Mouse (Mus musculus) CH12.LX (cell line): ENCODE measurements around the gene Igflr1. TPM values are rescaled to one million over a fixed set of nuclear protein-coding genes. Genes with fewer than 3 reads are reported as not detected.
A peak's percentile ranks its signal among the peaks of the same experiment; 100 is the strongest.

Experiments
- DNase-seq: peaks from one replicate; pipeline ENCODE4 v3.0.0-alpha.2; 2013; ENCODE audit errors: extremely low read depth
- H3K27ac ChIP-seq: 2 replicates; pipeline ENCODE4 v1.5.1; 2012; ENCODE audit warnings: low read depth, mild to moderate bottlenecking, control low read depth, moderate library complexity; ENCODE audit not compliant: insufficient read depth
- H3K27me3 ChIP-seq: replicated peaks from 2 replicates; pipeline ENCODE3; 2012; ENCODE audit warnings: inconsistent platforms
- H3K36me3 ChIP-seq, 2 experiments: replicated peaks in 1 of 2; 2 replicates each; pipeline versions ENCODE3 to v1.6.1; 2012; ENCODE audit warnings: inconsistent platforms in 1 of 2, low read length in 1 of 2, mild to moderate bottlenecking in 1 of 2, mixed read lengths in 1 of 2, moderate library complexity in 1 of 2; ENCODE audit not compliant: control insufficient read depth in 1 of 2, insufficient read depth in 1 of 2
- H3K4me1 ChIP-seq, 2 experiments: 2 replicates each; pipeline ENCODE4 v1.6.1; 2012; ENCODE audit warnings: inconsistent platforms in 1 of 2, moderate library complexity in 1 of 2; ENCODE audit not compliant: insufficient read depth in 2 of 2, control insufficient read depth in 1 of 2
- H3K4me2 ChIP-seq: 2 replicates; pipeline ENCODE4 v1.6.1; 2012; ENCODE audit warnings: low read depth, mild to moderate bottlenecking, control low read depth; ENCODE audit not compliant: poor library complexity, insufficient read depth, severe bottlenecking
- H3K4me3 ChIP-seq, 3 experiments: fragments of 150-350 bp in 1 of 3; sonication (generic) in 1 of 3; replicated peaks in 1 of 3; 2 replicates each; pipeline versions ENCODE3 to v1.5.1; 2011 to 2012; ENCODE audit warnings: low read depth in 2 of 3, low read length in 2 of 3, mild to moderate bottlenecking in 2 of 3, moderate library complexity in 2 of 3, control low read depth in 1 of 3, improper control_type of control experiment in 1 of 3, inconsistent platforms in 1 of 3, mixed read lengths in 1 of 3; ENCODE audit not compliant: poor library complexity in 1 of 3
- H3K79me2 ChIP-seq: replicated peaks from 2 replicates; pipeline ENCODE4 v1.6.1; 2012; ENCODE audit warnings: mild to moderate bottlenecking, moderate library complexity; ENCODE audit not compliant: control insufficient read depth, poor library complexity, insufficient read depth, severe bottlenecking; ENCODE audit errors: extremely low read depth
- H3K9ac ChIP-seq: 2 replicates; pipeline ENCODE4 v1.6.1; 2012; ENCODE audit warnings: low read depth, mild to moderate bottlenecking, control low read depth, moderate library complexity; ENCODE audit not compliant: insufficient read depth
- H3K9me3 ChIP-seq: replicated peaks from 2 replicates; pipeline ENCODE3; 2012; ENCODE audit warnings: low read length, inconsistent platforms, mixed read lengths
- BHLHE40 ChIP-seq: IDR thresholded peaks from 2 replicates; pipeline ENCODE4 v1.6.1; 2011; ENCODE audit warnings: mild to moderate bottlenecking, low read depth, low read length, improper control_type of control experiment
- CHD1 ChIP-seq: IDR thresholded peaks from 2 replicates; pipeline ENCODE4 v1.6.1; 2012; ENCODE audit warnings: low read depth, low read length, improper control_type of control experiment, inconsistent platforms
- ELF1 ChIP-seq: IDR thresholded peaks from 2 replicates; pipeline ENCODE4 v1.6.1; 2014; ENCODE audit warnings: low read depth, mild to moderate bottlenecking, inconsistent platforms, low read length, improper control_type of control experiment
- ETS1 ChIP-seq: conservative IDR thresholded peaks from 2 replicates; pipeline ENCODE4 v1.6.1; 2012; ENCODE audit warnings: low read depth, mild to moderate bottlenecking, inconsistent platforms, low read length, improper control_type of control experiment, moderate library complexity
- GABPA ChIP-seq: IDR thresholded peaks from 2 replicates; pipeline ENCODE4 v1.6.1; 2012; ENCODE audit warnings: low read depth, low read length, improper control_type of control experiment, inconsistent platforms; ENCODE audit not compliant: insufficient replicate concordance
- HCFC1 ChIP-seq: IDR thresholded peaks from 2 replicates; pipeline ENCODE4 v1.6.1; 2012; ENCODE audit warnings: low read depth, mild to moderate bottlenecking, inconsistent platforms, low read length, improper control_type of control experiment
- JUN ChIP-seq: IDR thresholded peaks from 2 replicates; pipeline ENCODE4 v1.6.1; 2011; ENCODE audit warnings: low read depth, mild to moderate bottlenecking, low read length, improper control_type of control experiment, moderate library complexity; ENCODE audit not compliant: insufficient read depth
- MAX ChIP-seq: IDR thresholded peaks from 2 replicates; pipeline ENCODE4 v1.6.1; 2011; ENCODE audit warnings: low read length, improper control_type of control experiment
- MAZ ChIP-seq: IDR thresholded peaks from 2 replicates; pipeline ENCODE4 v1.6.1; 2012; ENCODE audit warnings: low read depth, mild to moderate bottlenecking, inconsistent platforms, low read length, improper control_type of control experiment, moderate library complexity
- MXI1 ChIP-seq: IDR thresholded peaks from 2 replicates; pipeline ENCODE4 v1.6.1; 2011; ENCODE audit warnings: mild to moderate bottlenecking, low read depth, low read length, improper control_type of control experiment
- MYC ChIP-seq: IDR thresholded peaks from 2 replicates; pipeline ENCODE4 v1.6.1; 2011; ENCODE audit warnings: low read depth, mild to moderate bottlenecking, improper control_type of control experiment, low read length
- NRF1 ChIP-seq: IDR thresholded peaks from 2 replicates; pipeline ENCODE4 v1.6.1; 2014; ENCODE audit warnings: low read depth, mild to moderate bottlenecking, inconsistent platforms, low read length, improper control_type of control experiment, moderate library complexity
- POLR2A ChIP-seq: IDR thresholded peaks from 2 replicates; pipeline ENCODE4 v1.6.1; 2011; ENCODE audit warnings: low read depth, mild to moderate bottlenecking, improper control_type of control experiment, low read length
- POLR2AphosphoS2 ChIP-seq: IDR thresholded peaks from 2 replicates; pipeline ENCODE4 v1.6.1; 2011; ENCODE audit warnings: low read depth, low read length, improper control_type of control experiment
- RAD21 ChIP-seq: IDR thresholded peaks from 2 replicates; pipeline ENCODE4 v1.6.1; 2011; ENCODE audit warnings: low read depth, mild to moderate bottlenecking, low read length, improper control_type of control experiment, moderate library complexity
- RCOR1 ChIP-seq: conservative IDR thresholded peaks from 2 replicates; pipeline ENCODE4 v1.6.1; 2012; ENCODE audit warnings: low read depth, mild to moderate bottlenecking, inconsistent platforms, low read length, improper control_type of control experiment
- SIN3A ChIP-seq: IDR thresholded peaks from 2 replicates; pipeline ENCODE4 v1.6.1; 2012; ENCODE audit warnings: low read length, improper control_type of control experiment, inconsistent platforms
- TBP ChIP-seq: conservative IDR thresholded peaks from 2 replicates; pipeline ENCODE4 v1.6.1; 2011; ENCODE audit warnings: low read depth, low read length, improper control_type of control experiment
- TCF12 ChIP-seq: IDR thresholded peaks from 2 replicates; pipeline ENCODE4 v1.6.1; 2014; ENCODE audit warnings: low read depth, mild to moderate bottlenecking, inconsistent platforms, low read length, improper control_type of control experiment
- UBTF ChIP-seq: IDR thresholded peaks from 2 replicates; pipeline ENCODE4 v1.6.1; 2012; ENCODE audit warnings: low read depth, mild to moderate bottlenecking, inconsistent platforms, low read length, improper control_type of control experiment, moderate library complexity
- USF1 ChIP-seq: IDR thresholded peaks from 2 replicates; pipeline ENCODE4 v1.6.1; 2014; ENCODE audit warnings: low read depth, mild to moderate bottlenecking, inconsistent platforms, low read length, improper control_type of control experiment
- USF2 ChIP-seq: conservative IDR thresholded peaks from 2 replicates; pipeline ENCODE4 v1.6.1; 2011; ENCODE audit warnings: low read depth, low read length, improper control_type of control experiment
- ZC3H11A ChIP-seq: IDR thresholded peaks from 2 replicates; pipeline ENCODE4 v1.6.1; 2012; ENCODE audit warnings: low read depth, mild to moderate bottlenecking, inconsistent platforms, low read length, improper control_type of control experiment
- ZKSCAN1 ChIP-seq: IDR thresholded peaks from 2 replicates; pipeline ENCODE4 v1.6.1; 2012; ENCODE audit warnings: low read depth, inconsistent platforms, low read length, improper control_type of control experiment, borderline replicate concordance
- ZNF384 ChIP-seq: IDR thresholded peaks from 2 replicates; pipeline ENCODE4 v1.6.1; 2012; ENCODE audit warnings: low read depth, low read length, improper control_type of control experiment, inconsistent platforms
- dilution Hi-C: fragments of 300-500 bp; cut with MboI; formaldehyde crosslinking; loops from 2 replicates; pipeline ENCODE4 v1.14.3; 2020; ENCODE audit warnings: low sequenced_read_pairs; ENCODE audit not compliant: extremely low pct_unique_long_range_greater_than_20kb, extremely low pct_ligation_motif_present
- in situ Hi-C: fragments of 300-500 bp; cut with MboI; formaldehyde crosslinking; loops from 3 replicates; pipeline ENCODE4 v1.14.3; 2019; ENCODE audit warnings: low sequenced_read_pairs, low pct_ligation_motif_present, low pct_unique_long_range_greater_than_20kb, mixed read lengths
- polyA plus RNA-seq: library from polyadenylated mRNA; unstranded; fragments of >175 nt; gene quantifications from 2 replicates; pipeline ENCODE4 v1.2.1, GENCODE M21; 2012; ENCODE audit warnings: low read depth; ENCODE audit not compliant: insufficient read length
- total RNA-seq, 2 experiments: library from RNA; depleted of rRNA; stranded (reverse); fragments of 300-350 nt in 1 of 2; fragments of >200 nt in 1 of 2; gene quantifications; 2 replicates each; pipeline ENCODE4 v1.2.3; 2012 to 2014

The Igflr1 gene
- total and polyA plus RNA-seq, 3 experiments = 1.3 TPM; not detected in 2

- dilution Hi-C loops = no loop called here
- Histone ChIP-seq H3K4me3 (no peak overlapping the region), H3K27me3 (no peaks in the 10 kb centered on the region), H3K36me3 (peaks cover 0 to 4% of the 10 kb centered on the region in 2 experiments), H3K4me1 (peaks cover 16 to 39% of the 10 kb centered on the region in 2 experiments), H3K79me2 (peaks cover 12% of the 10 kb centered on the region), H3K4me2 (0 out of 2 replicates have a peak overlapping the region, but pooled peaks have one; percentile 59), H3K9ac (peak overlapping the region; percentile 17; the same call in 1 of the 2 replicates), H3K27ac (peak overlapping the region; percentile 9; the same call in 1 of the 2 replicates), H3K9me3 (peaks cover 3% of the 10 kb centered on the region)
- TF ChIP-seq CHD1 (no peak), BHLHE40 (no peak), USF1 (no peak), MYC (no peak), RCOR1 (no peak), JUN (no peak), HCFC1 (no peak), RAD21 (no peak), POLR2AphosphoS2 (no peak), ETS1 (no peak), MAX (no peak)
- no peak for DNase-seq
- in situ Hi-C loops = no loop called here
Measured at GRCm38 (mm10) chr7:30596811-30597210, 31.6 kb downstream of the Igflr1 start.

- DNase-seq = no peak
- dilution Hi-C loops = no loop called here
- Histone ChIP-seq H3K27ac (no peak within 1 kb of the TSS), H3K79me2 (peaks cover 2% of the 10 kb centered on the region), H3K4me3 (no peak within 1 kb of the TSS), H3K36me3 (peaks cover 0 to 17% of the 10 kb centered on the region in 2 experiments), H3K4me1 (peaks cover 20 to 29% of the 10 kb centered on the region in 2 experiments), H3K27me3 (no peaks in the 10 kb centered on the region), H3K4me2 (no peak within 1 kb of the TSS), H3K9ac (no peak within 1 kb of the TSS), H3K9me3 (peaks cover 3% of the 10 kb centered on the region)
- no peak for TF ChIP-seq ZKSCAN1
- TF ChIP-seq POLR2AphosphoS2 = 0 out of 2 replicates have a peak, but pooled peaks have one; percentile 31
- in situ Hi-C loops = no loop called here
Measured at GRCm38 (mm10) chr7:30598786-30599185, 33.6 kb downstream of the Igflr1 start, which contains the start of gene Zbtb32. Gene Zbtb32 (minus strand): TSS chr7:30598909.

GRCm38 (mm10) chr7:30599933-30600353 lies 34.7 kb downstream of the Igflr1 start:
- no peak for DNase-seq
- TF ChIP-seq NRF1 (no peak), ZC3H11A (no peak), CHD1 (no peak), ELF1 (no peak), TBP (no peak), UBTF (no peak), TCF12 (no peak), POLR2AphosphoS2 (no peak), MAX (no peak), RAD21 (no peak), POLR2A (no peak), MXI1 (no peak), USF2 (no peak), RCOR1 (no peak), SIN3A (no peak), GABPA (no peak), ZNF384 (no peak), MAZ (no peak), BHLHE40 (no peak)
- Histone ChIP-seq H3K4me1 (peaks cover 25 to 32% of the 10 kb centered on the region in 2 experiments), H3K36me3 (peaks cover 0 to 21% of the 10 kb centered on the region in 2 experiments), H3K9ac (no peak overlapping the region), H3K4me3 (no peak overlapping the region), H3K27ac (no peak overlapping the region), H3K9me3 (peaks cover 3% of the 10 kb centered on the region), H3K4me2 (no peak overlapping the region), H3K79me2 (peaks cover 5% of the 10 kb centered on the region), H3K27me3 (no peaks in the 10 kb centered on the region)
- dilution Hi-C loops = no loop called here
- in situ Hi-C loops = no loop called here
